Mouse (Mus musculus) gastrocnemius, postnatal 14 days (tissue): ENCODE measurements around the gene Tbc1d17. TPM values are rescaled to one million over a fixed set of nuclear protein-coding genes. Genes with fewer than 3 reads are reported as not detected.

Source experiments
- DNase-seq: peaks from one replicate; pipeline ENCODE4 v3.0.0; 2021; ENCODE audit warnings: mixed read lengths
- intact Hi-C: fragments of 180-260 bp; cut with DNase I; formaldehyde crosslinking; loops from one replicate; pipeline ENCODE4 v1.15.1; 2025; ENCODE audit warnings: low total_unique reads
- total RNA-seq, 2 experiments: library from RNA; stranded (reverse); gene quantifications; 2 replicates each; pipeline ENCODE4 v1.2.3; 2021

The Tbc1d17 gene
- total RNA-seq, 2 experiments from 2014 or later: 28.2 to 38.9 TPM

DNA sequence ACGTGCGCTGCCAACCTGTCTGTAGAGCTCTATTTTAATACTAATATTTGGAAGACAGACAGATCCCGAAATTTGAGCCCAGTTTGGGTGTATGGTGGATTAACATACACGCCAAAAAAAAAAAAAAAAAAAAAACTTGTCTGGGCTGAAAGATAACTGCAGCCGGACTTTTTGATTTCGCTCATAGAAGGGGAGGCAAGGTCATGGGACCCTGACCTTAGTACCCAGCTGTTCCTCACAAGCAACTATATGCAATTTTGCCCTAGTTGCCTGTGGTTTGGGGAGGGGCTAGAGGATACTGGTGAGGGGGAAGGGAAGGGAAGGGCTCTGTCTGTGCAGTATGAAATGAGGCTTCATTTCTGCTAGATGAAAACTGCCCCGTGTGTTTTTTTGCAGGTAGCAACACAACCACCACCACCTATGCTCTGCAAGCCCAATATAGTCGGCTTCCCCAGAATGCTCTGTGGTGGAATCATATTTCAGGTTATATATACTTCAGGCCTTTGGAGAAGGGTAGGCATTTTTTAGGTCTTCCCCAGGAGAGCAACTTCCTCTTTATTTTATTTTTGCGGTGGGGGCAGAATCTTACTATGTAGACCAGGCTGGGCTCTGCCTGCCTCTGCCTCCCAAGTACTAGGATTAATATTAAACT, 7.5 kb upstream of the Tbc1d17 start:
- intact Hi-C loops: no loop called here
- no peak for DNase-seq

GRCm38 (mm10) chr7:44855036-44855435, 6.2 kb upstream of the Tbc1d17 start:
- DNase-seq: no peak
- intact Hi-C loops: no loop called here

GRCm38 (mm10) chr7:44854356-44855031, 5.6 kb upstream of the Tbc1d17 start:
- DNase-seq: peak; percentile 88
- intact Hi-C loops: no loop called here

- intact Hi-C loops: no loop called here
- DNase-seq: no peak
Measured at GRCm38 (mm10) chr7:44853596-44854355, 4.9 kb upstream of the Tbc1d17 start.

DNA sequence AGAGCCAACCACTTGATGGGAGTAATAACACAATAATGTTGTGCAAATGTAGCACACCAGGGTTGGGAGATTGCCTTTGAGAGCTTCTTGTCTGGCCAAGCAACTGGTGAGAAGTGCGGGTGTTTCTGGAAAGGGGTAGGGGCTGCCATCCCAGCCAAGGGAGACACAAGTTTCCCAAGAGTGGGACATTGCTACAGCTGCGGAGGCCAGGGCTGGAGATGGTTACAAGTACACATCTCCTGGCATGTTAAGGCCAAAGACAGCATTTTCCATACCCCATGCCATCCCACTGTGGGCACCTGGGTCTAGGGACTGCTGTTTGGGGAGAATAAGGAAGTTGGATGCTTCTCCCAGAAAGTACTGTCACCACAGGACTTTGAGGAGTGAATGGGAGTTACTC, 4.2 kb upstream of the Tbc1d17 start:
- no peak for DNase-seq
- intact Hi-C loops: no loop called here

- intact Hi-C loops: no loop called here
- DNase-seq: no peak
Measured at GRCm38 (mm10) chr7:44852259-44853027, 3.6 kb upstream of the Tbc1d17 start.

DNA sequence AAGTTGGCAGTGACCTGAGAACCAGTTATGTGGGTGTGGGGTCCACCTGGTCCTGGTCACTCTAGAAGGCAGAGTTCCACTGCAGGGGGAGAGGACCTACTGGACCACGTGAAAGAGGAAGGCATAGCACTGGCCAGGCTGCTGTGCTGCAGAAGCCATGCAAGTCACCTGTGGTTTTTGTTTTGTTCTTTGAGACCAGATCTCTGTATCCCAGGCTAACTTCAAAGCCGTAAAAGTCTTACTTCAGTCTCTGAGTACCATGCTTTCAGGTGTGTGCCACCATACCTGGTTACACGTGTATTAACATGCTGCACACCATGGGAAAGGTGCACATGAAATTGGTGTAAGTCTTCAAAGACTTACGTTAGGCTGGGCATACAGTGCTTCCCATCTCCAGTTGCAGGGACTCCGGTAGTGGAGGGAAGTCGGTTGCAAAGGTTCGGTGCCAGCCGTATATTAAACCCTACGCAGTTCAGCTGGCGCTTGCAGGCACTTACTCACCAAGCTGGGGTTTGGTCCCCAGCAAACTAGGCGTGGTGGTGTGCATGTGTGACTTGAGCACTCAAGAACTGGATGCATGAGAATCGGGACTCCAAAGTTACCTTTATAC, 2.9 kb upstream of the Tbc1d17 start:
- intact Hi-C loops: no loop called here

GRCm38 (mm10) chr7:44850789-44851624, 2.1 kb upstream of the Tbc1d17 start:
- intact Hi-C loops: no loop called here
- DNase-seq: no peak

More for the DNA sequence above, 2.9 kb upstream of the Tbc1d17 start:
- no peak for DNase-seq

- intact Hi-C loops: no loop called here
Measured at GRCm38 (mm10) chr7:44850146-44850545, 1.3 kb upstream of the Tbc1d17 start.

GRCm38 (mm10) chr7:44849416-44850111, 685 bp upstream of the Tbc1d17 start:
- DNase-seq: peak; percentile 92
- intact Hi-C loops: no loop called here

More at GRCm38 (mm10) chr7:44850146-44850545, 1.3 kb upstream of the Tbc1d17 start:
- peak; percentile 81 for DNase-seq

GRCm38 (mm10) chr7:44847772-44848171, 1.1 kb downstream of the Tbc1d17 start:
- intact Hi-C loops: no loop called here
- no peak for DNase-seq

DNA sequence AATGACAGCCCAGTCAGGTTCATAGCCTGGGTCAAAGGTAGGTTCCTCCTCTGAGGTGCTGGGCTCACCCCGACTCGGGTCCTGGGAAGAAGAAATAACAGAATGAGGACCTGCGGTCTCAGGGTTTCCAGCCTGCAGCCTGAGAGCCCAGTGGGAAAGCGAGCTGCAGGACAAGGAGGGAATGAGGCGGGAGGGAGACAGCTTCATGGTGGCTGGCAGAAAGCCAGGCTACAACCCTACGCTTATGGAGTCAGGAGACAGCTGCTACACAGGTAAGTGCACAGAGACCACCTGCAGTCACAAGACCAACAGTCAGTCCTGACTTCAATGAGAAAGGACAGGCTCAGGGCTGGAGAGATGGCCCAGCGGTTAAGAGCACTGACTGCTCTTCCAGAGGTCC, 2.1 kb downstream of the Tbc1d17 start:
- DNase-seq: no peak
- intact Hi-C loops: no loop called here

GRCm38 (mm10) chr7:44845006-44845405, 3.9 kb downstream of the Tbc1d17 start:
- intact Hi-C loops: no loop called here
- DNase-seq: no peak

- intact Hi-C loops: no loop called here
- DNase-seq: no peak
Measured at GRCm38 (mm10) chr7:44841825-44842463, 6.9 kb downstream of the Tbc1d17 start.

DNA sequence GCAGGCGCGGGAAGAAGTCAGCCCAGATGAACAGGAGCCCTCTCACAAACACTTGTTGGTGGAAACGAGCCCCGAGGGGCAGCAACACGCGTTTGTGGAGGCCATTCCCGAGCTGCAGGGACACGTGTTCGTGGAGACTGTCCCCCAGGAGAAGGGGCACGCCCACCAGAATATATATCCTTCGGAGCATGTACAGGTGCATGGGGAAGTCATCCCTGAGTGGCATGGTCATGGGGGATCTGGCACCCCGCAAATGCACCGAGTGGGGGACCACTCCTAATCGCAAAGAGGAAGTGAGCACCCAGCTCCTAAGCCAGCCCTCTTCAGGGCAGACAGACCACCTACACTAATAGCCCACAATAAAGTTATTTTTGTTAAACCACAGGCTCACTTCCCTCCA, 8.5 kb downstream of the Tbc1d17 start:
- DNase-seq: no peak
- intact Hi-C loops: no loop called here

DNA sequence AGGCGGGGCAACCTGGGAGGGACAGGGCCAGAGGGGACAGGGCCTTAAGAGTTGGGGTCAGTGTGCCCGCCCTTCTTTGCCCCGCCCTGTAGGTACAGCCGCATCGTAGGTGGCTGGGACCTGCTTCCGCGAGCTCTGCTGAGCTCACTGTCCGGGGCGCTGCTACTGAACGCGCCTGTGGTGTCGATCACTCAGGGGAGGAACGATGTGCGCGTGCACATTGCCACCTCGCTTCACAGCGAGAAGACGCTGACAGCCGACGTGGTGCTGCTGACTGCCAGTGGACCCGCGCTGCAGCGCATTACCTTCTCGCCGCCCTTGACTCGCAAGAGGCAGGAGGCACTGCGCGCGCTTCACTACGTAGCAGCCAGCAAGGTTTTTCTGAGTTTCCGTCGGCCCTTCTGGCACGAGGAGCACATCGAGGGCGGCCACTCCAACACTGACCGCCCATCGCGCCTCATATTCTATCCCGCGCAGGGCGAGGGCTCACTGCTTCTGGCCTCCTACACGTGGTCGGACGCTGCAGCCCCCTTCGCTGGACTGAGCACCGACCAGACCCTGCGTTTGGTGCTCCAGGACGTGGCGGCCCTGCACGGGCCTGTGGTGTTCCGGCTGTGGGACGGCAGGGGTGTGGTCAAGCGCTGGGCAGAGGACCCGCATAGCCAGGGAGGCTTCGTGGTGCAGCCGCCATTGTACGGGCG, 9.2 kb downstream of the Tbc1d17 start:
- intact Hi-C loops: no loop called here
- DNase-seq: peak; percentile 53

DNA sequence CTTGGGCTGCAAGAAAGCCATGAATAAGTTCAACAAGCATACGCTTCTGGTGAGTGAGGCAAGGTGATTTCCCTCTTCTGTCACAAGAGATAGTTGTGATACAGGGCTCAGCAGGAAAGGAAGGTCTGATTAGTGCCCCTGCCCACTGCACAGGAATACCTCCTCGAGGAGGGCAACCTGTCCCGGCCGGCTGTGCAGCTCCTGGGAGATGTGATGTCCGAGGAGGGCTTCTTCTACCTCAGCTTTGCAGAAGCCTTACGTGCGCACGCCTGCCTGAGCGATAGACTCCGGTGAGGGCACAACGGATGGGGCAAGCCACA, 9.7 kb downstream of the Tbc1d17 start:
- intact Hi-C loops: no loop called here
- no peak for DNase-seq
